Mouse (Mus musculus): ENCODE measurements around the gene N4bp2l2.

DNA sequence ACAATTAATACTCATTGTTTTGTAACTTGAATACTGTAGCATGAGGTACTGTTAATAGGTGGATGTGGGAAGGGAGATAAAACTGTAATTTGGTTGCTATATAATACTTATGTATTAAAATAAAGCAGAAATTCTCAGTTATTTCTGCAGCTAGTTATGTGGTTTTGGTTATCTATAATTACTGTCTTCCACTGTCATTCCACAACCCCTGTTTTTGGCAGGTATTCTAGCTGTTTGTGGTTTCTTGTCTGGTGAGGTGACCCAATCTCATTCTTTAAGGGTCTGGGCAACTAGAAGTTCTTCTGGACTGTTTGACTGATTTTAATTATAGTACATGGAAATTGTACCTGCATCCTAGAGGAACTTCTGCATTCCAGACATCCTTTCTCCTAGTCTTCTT is 24.7 kb upstream of the N4bp2l2 start:
- TF ChIP-seq CTCF (IDR thresholded peaks at IDR 0.05; ENCODE audit: low read depth) (no peak), EP300 (IDR thresholded peaks at IDR 0.05; ENCODE audit: low read depth) (no peak)

Data from liver, embryonic 14.5 days (tissue).